Mouse (Mus musculus): ENCODE results near the gene Gm9903.

Gene Gm9903

GRCm38 (mm10) chr5:33629301-33629987 lies at the start of gene Gm9903, which contains the start of gene Fam53a:
Gene Gm9903 (plus strand): TSS chr5:33629925.
Gene Fam53a (minus strand): TSS chr5:33629635.
- in situ Hi-C loops (cut with MseI, MboI) = no loop called here

GRCm38 (mm10) chr5:33580336-33580735 lies 49.4 kb upstream of the Gm9903 start:
- in situ Hi-C loops (cut with MseI, MboI) = loop anchor here (10.0 kb wide), 1 partner anchor 186 kb away; no protein-coding TSS in a partner anchor

- in situ Hi-C loops (cut with MseI, MboI) = loop anchor here (10.0 kb wide), 1 partner anchor 193 kb away; no protein-coding TSS in a partner anchor
These were observed 42.1 kb upstream of the Gm9903 start for GRCm38 (mm10) chr5:33587498-33588058.

GRCm38 (mm10) chr5:33588066-33588465 lies 41.7 kb upstream of the Gm9903 start:
- in situ Hi-C loops (cut with MseI, MboI) = loop anchor here (10.0 kb wide), 1 partner anchor 193 kb away; no protein-coding TSS in a partner anchor

- in situ Hi-C loops (cut with MseI, MboI) = loop anchor here (10.0 kb wide), 1 partner anchor 195 kb away; no protein-coding TSS in a partner anchor
These were observed 40.4 kb upstream of the Gm9903 start for GRCm38 (mm10) chr5:33589221-33589888.

GRCm38 (mm10) chr5:33593620-33594019 lies 36.1 kb upstream of the Gm9903 start:
- in situ Hi-C loops (cut with MseI, MboI) = no loop called here

- in situ Hi-C loops (cut with MseI, MboI) = no loop called here
These were observed 24.4 kb upstream of the Gm9903 start for GRCm38 (mm10) chr5:33605314-33605713.

GRCm38 (mm10) chr5:33606631-33607030 lies 23.1 kb upstream of the Gm9903 start:
- in situ Hi-C loops (cut with MseI, MboI) = no loop called here

- in situ Hi-C loops (cut with MseI, MboI) = no loop called here
These were observed 22.3 kb upstream of the Gm9903 start for GRCm38 (mm10) chr5:33607434-33607833.

GRCm38 (mm10) chr5:33609226-33609625 lies 20.5 kb upstream of the Gm9903 start:
- in situ Hi-C loops (cut with MseI, MboI) = no loop called here

GRCm38 (mm10) chr5:33611795-33612194 lies 17.9 kb upstream of the Gm9903 start:
- in situ Hi-C loops (cut with MseI, MboI) = no loop called here

GRCm38 (mm10) chr5:33614391-33614790 lies 15.3 kb upstream of the Gm9903 start:
- in situ Hi-C loops (cut with MseI, MboI) = no loop called here

- in situ Hi-C loops (cut with MseI, MboI) = no loop called here
These were observed 7.1 kb upstream of the Gm9903 start for GRCm38 (mm10) chr5:33622671-33623070.

- in situ Hi-C loops (cut with MseI, MboI) = no loop called here
These were observed 6.0 kb upstream of the Gm9903 start for GRCm38 (mm10) chr5:33623766-33624165.

GRCm38 (mm10) chr5:33627968-33628367 lies 1.8 kb upstream of the Gm9903 start:
- in situ Hi-C loops (cut with MseI, MboI) = no loop called here

GRCm38 (mm10) chr5:33628820-33629300 lies 865 bp upstream of the Gm9903 start:
- in situ Hi-C loops (cut with MseI, MboI) = no loop called here

GRCm38 (mm10) chr5:33630061-33630460 lies 336 bp downstream of the Gm9903 start:
- in situ Hi-C loops (cut with MseI, MboI) = no loop called here

- in situ Hi-C loops (cut with MseI, MboI) = no loop called here
These were observed 890 bp downstream of the Gm9903 start for GRCm38 (mm10) chr5:33630615-33631014.

- in situ Hi-C loops (cut with MseI, MboI) = no loop called here
These were observed 2.8 kb downstream of the Gm9903 start for GRCm38 (mm10) chr5:33632526-33632925.

- in situ Hi-C loops (cut with MseI, MboI) = no loop called here
These were observed 5.6 kb downstream of the Gm9903 start for GRCm38 (mm10) chr5:33635361-33635760.

GRCm38 (mm10) chr5:33637606-33638350 lies 8.1 kb downstream of the Gm9903 start:
- in situ Hi-C loops (cut with MseI, MboI) = no loop called here

- in situ Hi-C loops (cut with MseI, MboI) = no loop called here
These were observed 9.1 kb downstream of the Gm9903 start for GRCm38 (mm10) chr5:33638826-33639225.
